Mouse (Mus musculus) brown adipose tissue, adult 24 weeks (tissue): ENCODE measurements around the gene Map4k4. TPM values are rescaled to one million over a fixed set of nuclear protein-coding genes. Genes with fewer than 3 reads are reported as not detected.

Experiments
- H3K27ac ChIP-seq: fragments of 200-500 bp; replicated peaks from 2 replicates; pipeline ENCODE4 v1.5.1; 2012; ENCODE audit warnings: low read depth, mild to moderate bottlenecking, low read length
- H3K4me1 ChIP-seq: fragments of 200-500 bp; 2 replicates; pipeline ENCODE4 v1.6.1; 2012; ENCODE audit warnings: low read length, mixed read lengths; ENCODE audit not compliant: control insufficient read depth, insufficient read depth, insufficient read length
- H3K4me3 ChIP-seq: fragments of 200-500 bp; 2 replicates; pipeline ENCODE4 v1.5.1; 2012; ENCODE audit warnings: low read depth, mild to moderate bottlenecking, low read length, moderate library complexity; ENCODE audit not compliant: insufficient read depth
- polyA plus RNA-seq: library from polyadenylated mRNA; stranded (reverse); fragments of >200 nt; gene quantifications from 2 replicates; pipeline ENCODE4 v1.2.4, GENCODE M21; 2012; ENCODE audit not compliant: missing spikeins, insufficient read depth, insufficient read length

The Map4k4 gene
- polyA plus RNA-seq, 1 experiment = 54.7 TPM

- H3K27ac ChIP-seq = no peak overlapping the region
- H3K4me1 ChIP-seq = no peaks in the 10 kb centered on the region
- H3K4me3 ChIP-seq = no peak overlapping the region
Observed at GRCm38 (mm10) chr1:40063409-40063808, 162.7 kb downstream of the Map4k4 start.

DNA sequence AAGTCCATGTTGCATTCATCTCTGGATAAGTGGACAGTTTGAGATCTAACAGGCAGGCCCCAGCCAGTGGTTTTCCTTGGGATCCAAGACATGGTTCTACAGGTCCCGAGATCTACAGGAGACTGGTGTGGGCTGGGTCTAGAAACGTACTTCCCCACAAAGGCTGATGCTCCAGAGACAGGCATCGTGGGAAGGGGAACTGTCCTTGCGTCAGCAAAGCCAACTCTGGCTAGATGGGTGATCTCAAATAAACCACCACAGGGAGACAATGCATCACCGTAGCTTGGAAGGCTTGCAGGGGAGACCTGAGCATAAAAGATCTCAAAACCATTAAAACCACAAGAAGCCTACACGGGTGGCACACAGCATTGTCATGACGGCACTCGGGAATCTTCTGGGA, 163.8 kb downstream of the Map4k4 start:
- H3K4me1 ChIP-seq = no peaks in the 10 kb centered on the region
- H3K27ac ChIP-seq = no peak overlapping the region

GRCm38 (mm10) chr1:40072558-40072957, 171.8 kb downstream of the Map4k4 start:
- Histone ChIP-seq H3K4me3 (no peak overlapping the region), H3K27ac (no peak overlapping the region), H3K4me1 (no peaks in the 10 kb centered on the region)

More for the DNA sequence above, 163.8 kb downstream of the Map4k4 start:
- H3K4me3 ChIP-seq = no peak overlapping the region

DNA sequence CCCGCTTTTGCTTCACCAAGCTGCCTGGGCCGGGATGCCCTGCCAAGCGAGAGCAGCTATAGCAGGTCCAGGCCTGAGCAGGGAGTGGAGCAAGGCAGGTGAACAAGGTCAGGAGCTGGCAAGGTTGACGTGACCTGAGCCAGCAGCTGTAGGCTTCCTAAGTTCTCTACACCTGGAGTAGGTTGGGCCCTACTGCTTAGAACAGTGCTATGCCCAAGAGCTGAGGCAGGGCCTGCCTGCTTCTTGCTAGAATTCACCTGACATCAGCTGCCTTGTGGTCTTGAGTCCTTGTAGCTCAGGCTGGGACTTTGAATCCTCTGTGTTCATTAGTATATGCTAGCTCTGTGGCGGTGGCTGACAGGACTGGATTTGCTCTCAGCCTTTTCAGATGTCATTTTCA, 173.1 kb downstream of the Map4k4 start, which contains the start of gene Il1r2:
Il1r2 (plus strand) TSS at position 301 of the 400 bp plus-strand sequence.
- Histone ChIP-seq H3K27ac (no peak within 1 kb of the TSS), H3K4me3 (no peak within 1 kb of the TSS), H3K4me1 (no peaks in the 10 kb centered on the region)

Other genes with a start within 250 kb of the Map4k4 start
- not detected in 2 replicates for gene Creg2, start 249.4 kb upstream of the Map4k4 start, polyA plus RNA-seq
- not detected in 2 replicates for gene Rfx8, start 179.9 kb upstream of the Map4k4 start, polyA plus RNA-seq
- not detected in 2 replicates for gene Gm3646, start 95.6 kb upstream of the Map4k4 start, polyA plus RNA-seq
- 1.5 and 1.6 TPM in 2 replicates for gene Il1r2, start 173.2 kb downstream of the Map4k4 start, polyA plus RNA-seq